Mouse (Mus musculus) forebrain, embryonic 13.5 days (tissue): ENCODE results near the gene Sh2d3c. TPM values are rescaled to one million over a fixed set of nuclear protein-coding genes. Genes with fewer than 3 reads are reported as not detected.

Experiments
- ATAC-seq: fragments of 200-750 bp; cut with Nextera tagmentation; 2 replicates; pipeline ENCODE4 v1.8.0; 2017
- H3K27ac ChIP-seq: fragments of 300-500 bp; sonication (generic); 2 replicates; pipeline ENCODE4 v1.5.1; 2015; ENCODE audit warnings: inconsistent platforms, mild to moderate bottlenecking, moderate library complexity
- H3K27me3 ChIP-seq: fragments of 300-500 bp; sonication (generic); 2 replicates; pipeline ENCODE4 v1.6.1; 2015; ENCODE audit warnings: mild to moderate bottlenecking, inconsistent platforms
- H3K36me3 ChIP-seq: fragments of 300-500 bp; sonication (generic); 2 replicates; pipeline ENCODE4 v1.6.1; 2015; ENCODE audit warnings: mild to moderate bottlenecking, inconsistent platforms; ENCODE audit not compliant: poor library complexity, severe bottlenecking
- H3K4me1 ChIP-seq: fragments of 300-500 bp; sonication (generic); 2 replicates; pipeline ENCODE4 v1.6.1; 2015; ENCODE audit warnings: inconsistent platforms
- H3K4me2 ChIP-seq: fragments of 300-500 bp; sonication (generic); 2 replicates; pipeline ENCODE4 v1.6.1; 2015; ENCODE audit warnings: inconsistent platforms, mild to moderate bottlenecking, moderate library complexity
- H3K4me3 ChIP-seq: fragments of 300-500 bp; sonication (generic); 2 replicates; pipeline ENCODE4 v1.5.1; 2015; ENCODE audit warnings: mild to moderate bottlenecking, inconsistent platforms
- H3K9ac ChIP-seq: fragments of 300-500 bp; sonication (generic); 2 replicates; pipeline ENCODE4 v1.6.1; 2015; ENCODE audit warnings: mild to moderate bottlenecking, inconsistent platforms
- H3K9me3 ChIP-seq: fragments of 300-500 bp; sonication (generic); replicated peaks from 2 replicates; pipeline ENCODE4 v1.6.1; 2016; ENCODE audit warnings: inconsistent platforms
- WGBS: fragments of 180-500 bp; shearing (Covaris S2); methylation state at CpG from one replicate; pipeline ENCODE4 v1.1.7; 2015; 5-methylcytosine and 5-hydroxymethylcytosine counted together
- microRNA counts: library from miRNA; unstranded; fragments of <30 nt; microRNA quantifications from one replicate; lab custom pipeline; 2016
- microRNA-seq: library from miRNA; unstranded; fragments of <30 nt; microRNA quantifications from one replicate; pipeline ENCODE4, GENCODE M21; 2016
- polyA plus RNA-seq: library from polyadenylated mRNA; unstranded; fragments of >200 nt; fragmentation: Nextera tagmentation; extraction: Ambion mirVana; gene quantifications from 2 replicates; pipeline ENCODE4 v1.2.1, GENCODE M21; 2015

Sh2d3c gene
- polyA plus RNA-seq, 1 experiment from 2014 or later: 23.5 TPM

DNA sequence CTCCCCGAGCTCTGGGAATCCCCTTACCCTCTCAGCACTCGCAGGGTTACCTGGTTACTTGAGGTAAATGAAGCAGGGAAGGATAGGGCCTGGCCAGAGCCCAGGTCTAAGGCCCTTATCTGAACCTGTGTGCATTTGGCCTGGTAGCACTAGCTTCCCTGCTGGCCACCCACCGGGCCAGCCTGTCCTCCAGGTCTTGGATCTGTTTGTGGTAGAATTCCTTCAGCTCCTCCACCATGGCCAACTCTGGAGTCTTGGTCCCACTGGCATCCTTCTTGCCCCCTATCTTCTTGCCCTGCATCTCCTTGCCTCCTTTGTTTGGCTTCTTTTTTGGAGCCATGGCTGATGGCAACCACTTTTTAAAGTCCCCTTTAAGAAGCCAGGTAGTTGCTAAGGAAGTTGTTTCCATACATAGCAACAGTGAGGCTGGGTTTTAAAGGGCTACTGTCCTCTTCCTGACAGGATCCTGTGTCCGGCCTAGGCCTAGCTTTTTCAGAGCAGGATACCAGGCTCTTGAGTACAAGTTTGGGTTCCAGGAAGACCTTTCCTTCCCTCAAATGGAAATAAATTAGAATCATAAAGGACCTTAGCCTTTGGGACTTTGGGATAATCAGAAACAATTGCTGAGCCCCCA is 63.3 kb downstream of the Sh2d3c start, which contains the start of gene Cfap157:
TSS of gene Cfap157 (minus strand) at position 381 of the 634 bp plus-strand sequence.
- 0 out of 2 replicates have a peak, but pooled peaks cover 7% of the 10 kb centered on the region for H3K36me3 ChIP-seq
- ATAC-seq: no peak
- no peaks in the 10 kb centered on the region for H3K27me3 ChIP-seq
- H3K4me2 ChIP-seq: no peak within 1 kb of the TSS
- H3K27ac ChIP-seq: no peak within 1 kb of the TSS
- no peak within 1 kb of the TSS for H3K4me3 ChIP-seq
- no peaks in the 10 kb centered on the region for H3K4me1 ChIP-seq
- H3K9ac ChIP-seq: no peak within 1 kb of the TSS
- 72% methylated on average over 4 of the region's 4 CpGs for WGBS
- no peaks in the 10 kb centered on the region for H3K9me3 ChIP-seq

DNA sequence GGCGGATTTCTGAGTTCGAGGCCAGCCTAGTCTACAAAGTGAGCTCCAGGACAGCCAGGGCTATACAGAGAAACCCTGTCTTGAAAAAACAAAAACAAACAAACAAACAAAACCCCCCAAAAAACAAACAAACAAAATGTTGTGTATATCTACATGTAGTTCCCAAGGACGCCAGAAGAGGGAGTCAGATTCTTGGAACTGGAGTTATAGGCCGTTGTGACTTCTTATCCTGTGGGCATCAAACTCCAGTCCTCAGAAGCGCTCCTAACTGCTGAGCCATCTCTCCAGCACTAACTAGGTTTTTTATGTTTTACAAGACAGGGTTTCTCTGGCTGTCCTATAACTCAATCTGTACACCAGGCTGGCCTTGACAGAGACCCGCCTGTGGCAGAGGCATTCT is 66.3 kb downstream of the Sh2d3c start:
- 0 out of 2 replicates have a peak, but pooled peaks cover 23% of the 10 kb centered on the region for H3K36me3 ChIP-seq
- no peak overlapping the region for H3K4me3 ChIP-seq
- WGBS: 62% methylated on average over 6 of the region's 6 CpGs
- no peaks in the 10 kb centered on the region for H3K27me3 ChIP-seq
- no peak overlapping the region for H3K4me2 ChIP-seq
- H3K9ac ChIP-seq: no peak overlapping the region
- H3K9me3 ChIP-seq: no peaks in the 10 kb centered on the region
- no peak overlapping the region for H3K27ac ChIP-seq
- H3K4me1 ChIP-seq: no peaks in the 10 kb centered on the region
- ATAC-seq: no peak

DNA sequence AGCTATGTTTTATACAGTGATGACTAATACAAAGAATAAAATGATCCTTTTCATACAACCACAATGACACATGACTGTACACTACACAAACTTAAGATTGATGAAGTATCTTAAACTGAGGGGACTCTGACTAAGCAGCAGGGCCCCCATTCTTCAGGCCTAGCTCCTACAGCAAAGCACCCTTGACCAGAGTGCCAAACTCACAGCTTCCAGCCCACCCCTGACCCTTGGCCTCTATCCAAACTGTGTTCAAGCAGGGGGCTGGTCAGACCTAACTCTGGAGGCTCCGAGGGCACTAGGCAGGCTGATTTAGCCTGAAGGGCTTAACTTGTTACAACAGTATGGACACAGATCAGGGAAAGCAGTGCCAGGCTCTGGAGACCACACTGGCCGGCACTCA is 67.7 kb downstream of the Sh2d3c start:
- Histone ChIP-seq H3K9ac (no peak overlapping the region), H3K4me3 (no peak overlapping the region), H3K9me3 (no peaks in the 10 kb centered on the region), H3K4me1 (no peaks in the 10 kb centered on the region), H3K4me2 (no peak overlapping the region), H3K27ac (no peak overlapping the region), H3K36me3 (peaks cover 32% of the 10 kb centered on the region), H3K27me3 (no peaks in the 10 kb centered on the region)
- WGBS: 71% methylated on average over 2 of the region's 2 CpGs
- ATAC-seq: no peak

DNA sequence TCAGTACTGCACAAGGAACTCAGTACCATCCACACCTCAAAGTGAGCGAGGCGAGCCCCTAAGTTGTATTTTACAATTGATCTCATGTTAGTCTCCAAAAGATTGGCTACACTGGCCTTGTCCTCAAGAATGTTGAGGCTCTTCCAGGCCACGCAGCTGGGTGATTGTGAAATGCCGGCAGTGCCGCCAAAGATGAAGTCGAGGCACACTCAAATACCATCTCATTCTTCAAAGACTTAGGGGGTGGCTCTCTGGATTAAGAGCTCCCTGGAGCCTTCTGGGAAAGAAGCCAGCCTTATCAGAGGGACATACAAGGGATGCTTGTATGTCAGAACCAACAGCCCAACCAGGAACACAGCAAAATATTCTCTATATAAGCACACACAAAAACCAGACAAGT is 70.4 kb downstream of the Sh2d3c start:
- H3K27ac ChIP-seq: no peak overlapping the region
- no peak overlapping the region for H3K4me3 ChIP-seq
- no peak overlapping the region for H3K9ac ChIP-seq
- no peaks in the 10 kb centered on the region for H3K4me1 ChIP-seq
- peaks cover 59% of the 10 kb centered on the region for H3K36me3 ChIP-seq
- H3K4me2 ChIP-seq: no peak overlapping the region
- ATAC-seq: no peak
- H3K27me3 ChIP-seq: no peaks in the 10 kb centered on the region
- WGBS: 79% methylated on average over 6 of the region's 6 CpGs
- H3K9me3 ChIP-seq: no peaks in the 10 kb centered on the region

DNA sequence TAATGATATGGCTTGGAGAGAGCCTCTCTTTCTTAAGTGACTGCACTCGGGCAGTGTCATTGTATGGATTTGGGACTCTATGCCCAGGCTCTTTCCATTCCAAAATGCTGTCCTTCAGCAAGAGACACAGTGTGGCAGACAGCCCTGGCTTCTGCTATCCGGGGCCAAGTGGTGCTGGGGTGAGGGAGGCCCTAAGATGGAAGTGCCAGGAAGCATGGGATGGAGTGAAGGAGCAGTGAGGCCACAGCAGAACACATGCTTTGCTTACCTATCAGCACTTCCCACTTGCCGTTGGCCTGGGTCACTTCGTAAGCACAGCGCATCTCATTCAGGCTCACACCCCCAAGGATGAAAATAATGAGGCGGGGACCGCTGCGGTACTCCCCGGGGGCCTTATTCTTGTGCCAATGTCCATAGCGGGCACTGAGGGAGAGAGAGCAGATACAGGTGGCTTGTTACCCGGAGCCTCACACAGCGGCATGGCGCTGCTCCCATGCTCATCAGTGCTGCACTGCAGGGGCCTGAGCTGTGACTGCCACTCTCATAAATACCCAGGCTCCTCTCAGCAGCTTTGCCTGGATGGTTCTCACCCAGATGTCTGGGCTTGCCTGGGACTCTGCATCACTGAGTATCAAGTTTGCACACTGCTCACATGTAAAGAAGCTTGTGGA is 75.0 kb downstream of the Sh2d3c start:
- no peak overlapping the region for H3K4me2 ChIP-seq
- H3K9ac ChIP-seq: no peak overlapping the region
- 87% methylated on average over 13 of the region's 13 CpGs for WGBS

DNA sequence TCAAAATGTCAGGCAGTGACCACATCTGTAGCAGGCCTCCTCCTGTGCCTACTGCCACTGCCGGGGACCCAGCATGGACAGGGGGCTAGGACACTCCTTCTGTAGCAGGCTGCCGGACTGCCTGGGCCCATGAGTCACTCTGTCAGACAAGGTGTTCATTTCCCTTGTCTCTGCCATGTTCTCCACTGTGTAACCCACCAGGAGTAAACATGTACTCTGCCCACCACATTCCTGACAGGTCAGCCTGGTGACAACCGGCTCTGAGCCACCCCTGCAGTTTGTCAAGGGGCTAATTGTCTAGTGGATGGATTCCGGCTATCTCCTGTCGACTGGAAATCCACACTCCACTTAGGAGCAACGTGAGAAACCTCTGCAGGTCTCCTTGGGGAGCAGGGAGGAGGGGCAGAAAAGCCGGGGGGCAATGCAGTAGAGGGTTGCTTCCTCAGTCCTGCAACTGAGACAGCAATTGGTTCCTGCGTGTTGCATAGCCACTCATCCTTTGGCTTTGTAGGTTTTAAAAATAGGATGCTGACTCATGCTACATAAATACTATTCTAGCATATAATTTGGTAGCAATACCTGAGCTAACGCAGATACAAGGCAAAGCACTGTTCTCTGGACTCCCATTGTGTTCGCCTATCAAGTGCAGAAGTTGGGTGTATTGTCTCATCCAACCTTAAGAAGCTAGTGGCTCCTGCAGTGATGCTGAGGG is 77.6 kb downstream of the Sh2d3c start:
- ATAC-seq: no peak
- Histone ChIP-seq H3K4me2 (no peak overlapping the region), H3K27ac (no peak overlapping the region), H3K4me3 (no peak overlapping the region), H3K27me3 (no peaks in the 10 kb centered on the region), H3K9me3 (no peaks in the 10 kb centered on the region), H3K9ac (no peak overlapping the region), H3K4me1 (no peaks in the 10 kb centered on the region), H3K36me3 (peaks cover 97% of the 10 kb centered on the region)
- WGBS: 84% methylated on average over 10 of the region's 10 CpGs

More for the DNA sequence above, 75.0 kb downstream of the Sh2d3c start:
- no peak overlapping the region for H3K4me3 ChIP-seq
- H3K4me1 ChIP-seq: no peaks in the 10 kb centered on the region
- no peak overlapping the region for H3K27ac ChIP-seq
- peaks cover 87% of the 10 kb centered on the region for H3K36me3 ChIP-seq
- no peaks in the 10 kb centered on the region for H3K27me3 ChIP-seq
- H3K9me3 ChIP-seq: no peaks in the 10 kb centered on the region
- no peak for ATAC-seq

MicroRNAs within 50 kb of the gene (microRNA counts, 519-probe panel; counts per million panel counts)
- microRNA mmu-miR-2861 (lab: Ali Mortazavi, UCI): 177 counts per million, percentile 53 among the panel's probes with 10 or more counts

Small RNA genes within 50 kb of the gene (microRNA-seq; reads per million reads assigned to microRNA genes)
- gene Gm47291 (not detected), gene Mir2861 (0.80 reads per million), gene Mir3960 (not detected), gene Mir8093 (not detected)

Other genes with a start within 250 kb of the Sh2d3c start
- 4.5 and 5.2 TPM in 2 replicates for gene Fam102a, start 185.7 kb upstream of the Sh2d3c start, polyA plus RNA-seq
- 127 and 129 TPM in 2 replicates for gene Dpm2, start 150.2 kb upstream of the Sh2d3c start, polyA plus RNA-seq
- 1.7 and 3.4 TPM in 2 replicates for gene Pip5kl1, start 146.3 kb upstream of the Sh2d3c start, polyA plus RNA-seq
- 0.18 and 0.39 TPM in 2 replicates for gene 9430097D07Rik, start 145.4 kb upstream of the Sh2d3c start, polyA plus RNA-seq
- 14.5 and 16.5 TPM in 2 replicates for gene St6galnac4, start 134.0 kb upstream of the Sh2d3c start, polyA plus RNA-seq
- gene St6galnac6, start 121.3 kb upstream of the Sh2d3c start, polyA plus RNA-seq: 10.0 and 10.8 TPM in 2 replicates
- 48.8 and 48.9 TPM in 2 replicates for gene Ak1, start 99.3 kb upstream of the Sh2d3c start, polyA plus RNA-seq
- gene Eng, start 74.5 kb upstream of the Sh2d3c start, polyA plus RNA-seq: 20.4 and 21.2 TPM in 2 replicates
- 14.2 and 15.7 TPM in 2 replicates for gene Fpgs, start 16.9 kb upstream of the Sh2d3c start, polyA plus RNA-seq
- 90.3 and 99.9 TPM in 2 replicates for gene Cdk9, start 8.0 kb upstream of the Sh2d3c start, polyA plus RNA-seq
- gene 6330409D20Rik, start 20.0 kb downstream of the Sh2d3c start, polyA plus RNA-seq: 1.6 and 2.5 TPM in 2 replicates
- gene Tor2a, start 36.2 kb downstream of the Sh2d3c start, polyA plus RNA-seq: 55.8 and 62.2 TPM in 2 replicates
- gene Ttc16, start 54.6 kb downstream of the Sh2d3c start, polyA plus RNA-seq: 0.43 and 0.48 TPM in 2 replicates
- 4.6 and 5.4 TPM in 2 replicates for gene Ptrh1, start 54.7 kb downstream of the Sh2d3c start, polyA plus RNA-seq
- 0.45 and 1.4 TPM in 2 replicates for gene Cfap157, start 63.4 kb downstream of the Sh2d3c start, polyA plus RNA-seq
- 97.5 and 109 TPM in 2 replicates for gene Stxbp1, start 126.2 kb downstream of the Sh2d3c start, polyA plus RNA-seq
- 21.1 and 23.7 TPM in 2 replicates for gene Fam129b, start 155.1 kb downstream of the Sh2d3c start, polyA plus RNA-seq
- gene Rpl12, start 240.5 kb downstream of the Sh2d3c start, polyA plus RNA-seq: 111 and 118 TPM in 2 replicates
- gene Lrsam1, start 240.6 kb downstream of the Sh2d3c start, polyA plus RNA-seq: 14.8 and 15.5 TPM in 2 replicates